Mouse (Mus musculus) kidney, adult 9 months (tissue): ENCODE measurements around the gene Rnf39.
"Not testable (repeated sequence)": the region's sequence is repeated elsewhere in the genome, so short reads cannot be mapped to it uniquely, and the experiment has no call there.

Experiments used
- DNase-seq: peaks from one replicate; pipeline ENCODE4 v3.0.0; 2022

The Rnf39 gene

GRCm38 (mm10) chr17:36989437-36989836, 46.7 kb downstream of the Rnf39 start, which contains the start of gene H2-M5:
TSS of gene H2-M5 (minus strand) at chr17:36989537.
- DNase-seq, result no peak

- DNase-seq, result not testable (repeated sequence)
Measured at GRCm38 (mm10) chr17:36990630-36991029, 47.9 kb downstream of the Rnf39 start.

- no peak for DNase-seq
Measured at GRCm38 (mm10) chr17:36992336-36993104, 49.8 kb downstream of the Rnf39 start.

DNA sequence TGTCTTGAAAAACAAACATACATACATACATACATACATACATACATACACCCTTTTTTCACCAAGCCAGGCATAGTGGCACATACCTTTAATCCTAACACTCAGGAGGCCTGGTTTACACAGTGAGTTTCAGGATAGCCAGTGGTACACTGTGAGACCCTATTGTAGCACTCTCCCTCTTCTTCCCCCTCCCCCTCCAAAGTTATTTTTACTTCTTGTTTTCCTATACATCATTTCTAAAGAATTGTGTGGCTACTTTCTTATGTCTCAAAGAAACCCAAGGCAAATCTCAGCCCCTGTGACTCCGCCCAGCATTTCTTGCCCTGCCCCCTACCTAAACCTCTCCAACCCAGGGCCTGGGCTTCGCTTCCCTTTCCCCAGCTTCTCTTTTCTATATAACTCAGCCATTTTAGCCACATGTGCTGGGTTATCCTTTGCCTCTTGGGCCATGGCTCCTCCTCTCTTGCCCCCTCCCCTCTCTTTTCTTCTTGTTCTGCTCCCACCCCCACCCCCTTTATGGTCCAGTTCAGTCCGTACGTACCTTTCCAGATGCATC, 51.1 kb downstream of the Rnf39 start:
- no peak for DNase-seq

GRCm38 (mm10) chr17:36994528-36994927, 51.8 kb downstream of the Rnf39 start:
- DNase-seq, result no peak

- DNase-seq, result peak; percentile 11
Measured at GRCm38 (mm10) chr17:36995448-36995847, 52.7 kb downstream of the Rnf39 start.

- peak; percentile 76 for DNase-seq
Measured at GRCm38 (mm10) chr17:36997033-36997735, 54.5 kb downstream of the Rnf39 start.
